Mouse (Mus musculus): ENCODE results near the gene Filip1l. TPM values are rescaled to one million over a fixed set of nuclear protein-coding genes. Genes with fewer than 3 reads are reported as not detected.

Filip1l gene
- polyA plus RNA-seq, 1 experiment from 2014 or later, result 9.8 TPM

DNA sequence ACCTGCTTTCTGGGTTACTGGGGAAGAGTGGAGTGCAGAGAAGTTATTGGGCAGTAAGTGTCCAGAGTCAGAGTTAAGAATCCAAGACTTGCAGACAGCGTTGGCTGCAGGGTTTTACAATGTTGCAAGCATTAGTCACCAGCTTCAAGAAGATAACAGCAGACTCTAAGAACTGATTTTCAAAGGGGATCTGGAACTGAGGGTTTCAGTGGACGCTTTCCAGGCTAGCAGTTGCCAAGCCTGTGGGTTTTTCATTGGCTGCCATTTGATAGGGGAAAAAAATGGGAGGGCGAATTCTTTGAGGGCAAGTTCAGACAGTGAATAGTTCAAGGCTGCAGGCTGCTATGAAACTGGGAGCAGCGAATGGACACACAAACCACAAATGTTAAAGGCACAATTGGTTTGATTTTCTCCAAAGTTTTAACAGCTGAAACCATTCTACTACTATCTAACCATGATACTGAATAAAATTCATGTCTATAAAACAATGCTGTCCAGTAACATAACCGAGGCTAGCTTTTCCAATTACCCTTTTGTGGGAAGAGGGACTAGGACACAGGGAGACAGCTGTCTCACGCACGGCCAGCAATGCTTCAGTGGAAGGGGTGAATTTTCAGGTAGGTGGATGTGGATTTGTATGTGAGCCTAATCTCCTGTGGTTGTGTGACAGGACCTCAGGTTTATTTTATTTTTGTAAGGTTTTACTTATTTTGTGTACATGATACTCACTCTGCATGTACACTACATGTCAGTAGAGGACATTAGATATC lies 74.8 kb downstream of the Filip1l start:
- no peak overlapping the region for H3K4me3 ChIP-seq
- H3K4me2 ChIP-seq (replicated peaks), result no peak overlapping the region
- no peaks in the 10 kb centered on the region for H3K27me3 ChIP-seq
- 89% methylated on average over 7 of the region's 7 CpGs for WGBS
- 0 out of 2 replicates have a peak, but pooled peaks cover 3% of the 10 kb centered on the region for H3K4me1 ChIP-seq
- H3K27ac ChIP-seq, result no peak overlapping the region
- no peaks in the 10 kb centered on the region for H3K9me3 ChIP-seq (replicated peaks)
- no peaks in the 10 kb centered on the region for H3K36me3 ChIP-seq
- H3K9ac ChIP-seq, result no peak overlapping the region
- no peak for ATAC-seq (ENCODE audit: low FRiP score)

DNA sequence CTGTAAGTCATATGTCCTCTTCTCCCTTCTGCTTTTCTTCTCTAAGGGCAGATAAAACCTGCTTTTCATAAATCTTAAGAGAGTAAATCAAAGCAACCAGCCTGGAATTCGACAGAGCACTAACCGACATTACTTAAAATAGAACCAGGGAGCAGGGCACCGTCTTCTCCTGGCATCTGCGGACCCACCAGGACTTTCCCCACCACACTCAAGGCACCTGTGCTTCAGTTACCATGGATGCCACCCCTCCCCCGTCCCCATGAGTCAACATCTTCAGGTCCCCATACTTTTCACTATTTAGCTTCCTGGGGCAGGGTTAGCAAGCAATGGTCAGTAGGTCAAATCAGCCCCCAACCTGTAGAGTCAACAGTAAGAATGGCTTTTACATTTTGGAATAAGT lies 76.1 kb downstream of the Filip1l start:
- 93% methylated on average over 5 of the region's 5 CpGs for WGBS
- no peaks in the 10 kb centered on the region for H3K9me3 ChIP-seq (replicated peaks)
- H3K4me2 ChIP-seq (replicated peaks), result no peak overlapping the region
- H3K27ac ChIP-seq, result no peak overlapping the region
- H3K4me1 ChIP-seq, result 0 out of 2 replicates have a peak, but pooled peaks cover 3% of the 10 kb centered on the region
- H3K36me3 ChIP-seq, result no peaks in the 10 kb centered on the region
- no peak overlapping the region for H3K4me3 ChIP-seq
- ATAC-seq (ENCODE audit: low FRiP score), result no peak
- H3K27me3 ChIP-seq, result no peaks in the 10 kb centered on the region
- no peak overlapping the region for H3K9ac ChIP-seq

DNA sequence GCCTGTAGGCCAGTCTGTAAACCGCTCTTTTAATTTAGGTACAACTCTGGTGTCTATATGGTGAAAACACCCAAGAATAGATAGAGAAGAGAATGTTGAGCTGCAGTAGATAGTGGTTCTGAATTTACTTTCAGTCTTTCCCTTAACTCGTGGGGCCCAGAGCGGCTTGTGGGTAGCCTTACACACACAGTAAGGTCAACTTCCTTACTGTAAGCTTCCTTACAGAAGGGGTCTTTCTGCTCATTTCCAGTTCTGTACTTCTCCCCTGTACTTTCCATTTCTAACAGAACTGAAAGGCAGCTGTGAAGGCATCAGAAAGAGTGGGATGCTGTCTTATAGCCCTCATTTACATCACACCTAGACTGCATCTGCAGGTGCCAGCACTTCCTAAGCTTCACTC lies 78.4 kb downstream of the Filip1l start:
- WGBS, result 95% methylated on average over 3 of the region's 3 CpGs
- no peak for ATAC-seq (ENCODE audit: low FRiP score)

DNA sequence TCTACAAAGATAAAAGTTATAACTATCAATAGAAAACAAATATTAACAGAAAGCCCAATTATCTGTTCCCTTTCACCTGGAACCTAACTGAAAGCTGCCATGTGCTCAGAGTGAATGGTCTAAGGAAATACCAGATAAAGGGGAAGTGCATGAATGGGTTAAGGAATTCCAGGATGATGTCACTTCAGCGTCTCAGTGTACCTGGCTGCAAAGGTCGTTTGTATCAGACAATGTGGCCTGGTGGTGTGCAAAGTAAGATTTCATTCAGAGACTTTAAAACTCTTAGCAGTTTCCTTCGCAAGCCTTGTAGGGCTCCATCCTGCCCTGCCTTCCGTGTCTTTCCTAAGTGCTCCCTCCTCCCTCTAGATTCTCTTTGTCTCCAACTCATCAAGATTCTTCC lies 80.3 kb downstream of the Filip1l start:
- H3K9ac ChIP-seq, result no peak overlapping the region
- no peak for ATAC-seq (ENCODE audit: low FRiP score)
- no peaks in the 10 kb centered on the region for H3K36me3 ChIP-seq
- H3K9me3 ChIP-seq (replicated peaks), result no peaks in the 10 kb centered on the region
- H3K4me3 ChIP-seq, result no peak overlapping the region
- 85% methylated on average over 4 of the region's 4 CpGs for WGBS
- no peaks in the 10 kb centered on the region for H3K4me1 ChIP-seq
- no peak overlapping the region for H3K4me2 ChIP-seq (replicated peaks)
- no peak overlapping the region for H3K27ac ChIP-seq
- no peaks in the 10 kb centered on the region for H3K27me3 ChIP-seq

More for the DNA sequence above, 78.4 kb downstream of the Filip1l start:
- H3K4me1 ChIP-seq, result 0 out of 2 replicates have a peak, but pooled peaks cover 3% of the 10 kb centered on the region
- H3K9ac ChIP-seq, result no peak overlapping the region
- no peaks in the 10 kb centered on the region for H3K9me3 ChIP-seq (replicated peaks)
- H3K27me3 ChIP-seq, result no peaks in the 10 kb centered on the region
- no peak overlapping the region for H3K4me3 ChIP-seq
- no peak overlapping the region for H3K27ac ChIP-seq
- no peak overlapping the region for H3K4me2 ChIP-seq (replicated peaks)
- no peaks in the 10 kb centered on the region for H3K36me3 ChIP-seq

DNA sequence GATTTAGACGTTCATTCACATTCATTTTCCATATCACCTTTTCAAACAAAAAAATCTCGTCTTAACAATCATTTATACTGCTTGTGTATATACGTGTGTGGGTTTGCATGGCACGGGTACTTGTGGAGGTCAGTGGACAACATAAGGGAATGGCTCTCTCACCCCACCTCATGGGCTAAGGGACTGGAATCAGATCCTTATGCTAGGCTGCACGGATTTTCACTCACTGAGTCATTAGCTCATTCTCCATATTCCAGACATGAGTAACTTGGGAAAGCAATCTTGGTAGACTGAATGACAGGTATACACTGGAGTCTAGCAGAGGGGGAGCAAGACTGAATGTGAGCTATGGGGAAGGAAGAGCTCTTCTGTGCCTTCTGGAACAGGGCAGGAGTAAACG lies 80.8 kb downstream of the Filip1l start:
- Histone ChIP-seq H3K4me3 (no peak overlapping the region), H3K27ac (no peak overlapping the region), H3K4me1 (no peaks in the 10 kb centered on the region), H3K36me3 (no peaks in the 10 kb centered on the region), H3K9me3 (replicated peaks) (no peaks in the 10 kb centered on the region), H3K27me3 (no peaks in the 10 kb centered on the region), H3K9ac (no peak overlapping the region), H3K4me2 (replicated peaks) (no peak overlapping the region)
- 91% methylated on average over 6 of the region's 6 CpGs for WGBS
- no peak for ATAC-seq (ENCODE audit: low FRiP score)

- Histone ChIP-seq H3K9ac (no peak overlapping the region), H3K27ac (no peak overlapping the region), H3K4me1 (no peaks in the 10 kb centered on the region), H3K9me3 (replicated peaks) (no peaks in the 10 kb centered on the region), H3K36me3 (no peaks in the 10 kb centered on the region), H3K4me2 (replicated peaks) (no peak overlapping the region), H3K27me3 (no peaks in the 10 kb centered on the region), H3K4me3 (no peak overlapping the region)
- WGBS, result 77% methylated on average over 3 of the region's 3 CpGs
- no peak for ATAC-seq (ENCODE audit: low FRiP score)
Observed at GRCm38 (mm10) chr16:57434640-57435039, 81.7 kb downstream of the Filip1l start.

DNA sequence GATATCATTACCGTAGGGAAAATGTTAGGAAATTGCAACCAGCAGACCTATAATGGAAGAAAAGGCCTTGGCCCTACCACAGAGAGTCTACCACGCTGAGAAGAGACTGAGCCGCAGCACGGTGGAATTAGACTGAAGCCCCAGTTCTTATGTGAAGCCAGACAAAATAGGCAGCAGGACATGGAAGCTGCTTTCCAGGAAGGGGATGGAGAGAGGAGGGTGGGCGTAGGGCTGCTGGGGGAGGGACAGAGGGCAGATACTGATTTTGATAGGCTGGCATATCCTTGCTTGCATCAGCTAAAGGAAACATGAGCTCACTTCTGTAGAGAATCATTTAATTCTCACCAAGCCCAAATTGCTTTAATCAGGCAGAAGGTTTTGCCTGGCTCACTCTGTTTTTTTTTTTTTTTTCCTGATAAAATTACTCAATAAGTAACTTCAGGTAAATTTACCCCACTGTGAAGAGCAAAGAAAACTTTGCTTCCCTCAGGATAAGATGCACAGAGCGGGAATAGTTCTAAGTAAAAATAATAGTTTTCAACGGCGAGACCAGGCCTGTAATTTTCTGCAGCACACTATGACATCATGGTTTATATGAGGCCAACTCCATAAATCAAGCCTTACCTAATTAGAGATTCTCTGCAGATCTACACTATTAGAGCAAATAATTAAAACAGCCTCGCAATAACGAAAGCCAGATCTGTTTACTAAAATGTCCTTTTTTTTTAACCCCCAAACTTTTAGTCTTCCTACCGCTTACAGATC lies 84.8 kb downstream of the Filip1l start:
- H3K36me3 ChIP-seq, result no peaks in the 10 kb centered on the region
- no peak overlapping the region for H3K4me3 ChIP-seq
- H3K9ac ChIP-seq, result no peak overlapping the region
- no peaks in the 10 kb centered on the region for H3K27me3 ChIP-seq
- H3K4me1 ChIP-seq, result no peaks in the 10 kb centered on the region
- no peak overlapping the region for H3K4me2 ChIP-seq (replicated peaks)
- ATAC-seq (ENCODE audit: low FRiP score), result no peak
- H3K9me3 ChIP-seq (replicated peaks), result no peaks in the 10 kb centered on the region
- no peak overlapping the region for H3K27ac ChIP-seq
- WGBS, result 80% methylated on average over 11 of the region's 11 CpGs

DNA sequence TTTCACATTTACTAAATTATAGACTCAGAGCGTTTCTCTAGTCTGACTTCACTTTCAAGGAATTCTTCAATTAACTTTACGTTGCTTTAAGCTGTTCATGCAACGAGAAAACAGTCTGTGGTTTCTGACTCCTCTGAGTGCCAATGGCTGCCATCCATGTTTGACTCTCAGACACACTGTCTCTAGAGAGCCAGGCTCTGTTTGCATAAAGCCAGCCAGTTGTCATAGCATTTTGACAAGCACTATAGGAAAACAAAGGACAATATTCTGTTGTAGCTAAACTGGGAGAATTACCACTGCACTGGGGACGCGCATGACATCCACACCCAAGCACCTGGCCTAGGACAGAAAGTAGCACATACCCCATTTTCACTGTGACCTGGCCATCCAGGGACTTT lies 85.4 kb downstream of the Filip1l start:
- no peak for ATAC-seq (ENCODE audit: low FRiP score)
- Histone ChIP-seq H3K9ac (no peak overlapping the region), H3K4me1 (no peaks in the 10 kb centered on the region), H3K4me2 (replicated peaks) (no peak overlapping the region), H3K36me3 (no peaks in the 10 kb centered on the region), H3K9me3 (replicated peaks) (no peaks in the 10 kb centered on the region), H3K27ac (no peak overlapping the region), H3K27me3 (no peaks in the 10 kb centered on the region), H3K4me3 (no peak overlapping the region)
- 76% methylated on average over 5 of the region's 5 CpGs for WGBS

- no peak for ATAC-seq (ENCODE audit: low FRiP score)
- Histone ChIP-seq H3K4me1 (no peaks in the 10 kb centered on the region), H3K9me3 (replicated peaks) (no peaks in the 10 kb centered on the region), H3K27me3 (no peaks in the 10 kb centered on the region), H3K36me3 (no peaks in the 10 kb centered on the region), H3K27ac (no peak overlapping the region), H3K4me2 (replicated peaks) (no peak overlapping the region), H3K9ac (no peak overlapping the region), H3K4me3 (no peak overlapping the region)
- 88% methylated on average over 11 of the region's 11 CpGs for WGBS
Observed at GRCm38 (mm10) chr16:57439206-57439605, 86.3 kb downstream of the Filip1l start.

GRCm38 (mm10) chr16:57440706-57441437 lies 88.0 kb downstream of the Filip1l start:
- ATAC-seq (ENCODE audit: low FRiP score), result no peak
- H3K4me2 ChIP-seq (replicated peaks), result no peak overlapping the region
- no peaks in the 10 kb centered on the region for H3K27me3 ChIP-seq
- no peaks in the 10 kb centered on the region for H3K4me1 ChIP-seq
- no peak overlapping the region for H3K4me3 ChIP-seq
- no peak overlapping the region for H3K27ac ChIP-seq
- 87% methylated on average over 10 of the region's 10 CpGs for WGBS
- H3K9me3 ChIP-seq (replicated peaks), result no peaks in the 10 kb centered on the region
- H3K36me3 ChIP-seq, result no peaks in the 10 kb centered on the region
- no peak overlapping the region for H3K9ac ChIP-seq

- Histone ChIP-seq H3K9ac (no peak overlapping the region), H3K4me1 (no peaks in the 10 kb centered on the region), H3K27ac (no peak overlapping the region), H3K4me2 (replicated peaks) (no peak overlapping the region), H3K4me3 (no peak overlapping the region), H3K27me3 (no peaks in the 10 kb centered on the region), H3K36me3 (no peaks in the 10 kb centered on the region), H3K9me3 (replicated peaks) (peaks cover 8% of the 10 kb centered on the region)
- no peak for ATAC-seq (ENCODE audit: low FRiP score)
- 68% methylated on average over 10 of the region's 10 CpGs for WGBS
Observed at GRCm38 (mm10) chr16:57445096-57446094, 92.5 kb downstream of the Filip1l start.

Data from hindbrain, embryonic 12.5 days (tissue).